Mouse (Mus musculus) MEL-GATA-1-ER (cell line): ENCODE data around the gene Socs3.

Experiments used
- DNase-seq: peaks from one replicate; pipeline ENCODE4 v3.0.0-alpha.2; 2012; ENCODE audit warnings: low read depth; ENCODE audit errors: extremely low read depth

The Socs3 gene

GRCm38 (mm10) chr11:117930781-117931338 is 39.0 kb downstream of the Socs3 start:
- no peak for DNase-seq

DNA sequence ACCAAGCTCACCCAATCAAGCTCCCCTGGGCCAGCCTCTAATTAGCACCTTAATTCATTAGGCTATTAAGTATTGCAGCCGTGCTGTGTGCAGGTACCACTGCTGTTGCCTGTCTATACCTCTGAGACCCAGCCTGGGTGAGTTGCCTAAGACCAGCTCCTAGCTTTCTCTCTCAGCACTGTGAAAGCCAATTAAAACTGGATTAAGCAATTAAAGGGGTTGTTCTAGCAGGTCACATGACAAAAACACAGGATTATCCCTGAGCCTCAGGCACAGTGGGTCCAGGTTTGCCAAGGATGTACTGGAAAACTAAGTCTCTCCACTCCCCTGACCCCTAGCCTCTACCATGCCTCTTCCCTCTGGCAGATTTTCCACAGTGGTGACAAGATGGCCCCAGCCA is 44.3 kb downstream of the Socs3 start:
- no peak for DNase-seq

- DNase-seq: no peak
These were observed 45.4 kb downstream of the Socs3 start for GRCm38 (mm10) chr11:117924466-117924865.

DNA sequence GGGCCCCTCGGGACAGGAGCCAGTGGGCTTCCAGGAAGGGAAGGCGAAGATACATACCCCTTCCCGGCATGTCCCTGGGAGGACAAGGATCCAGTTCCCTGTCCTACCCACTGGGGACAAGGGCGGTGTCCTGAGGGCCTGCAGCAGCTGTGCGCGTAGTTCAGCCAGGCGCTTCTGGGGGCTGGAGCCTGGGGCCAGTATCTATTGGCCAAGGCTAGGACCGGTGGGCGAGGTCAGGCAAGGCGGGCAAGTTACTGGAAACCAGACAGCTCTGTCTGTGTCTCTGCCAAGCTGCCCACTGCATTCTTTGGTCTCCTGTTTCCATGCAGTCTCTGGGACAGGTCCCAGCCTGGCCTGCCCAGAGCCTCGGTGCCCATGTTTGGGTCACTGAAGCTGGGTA is 46.6 kb downstream of the Socs3 start:
- DNase-seq: no peak

DNA sequence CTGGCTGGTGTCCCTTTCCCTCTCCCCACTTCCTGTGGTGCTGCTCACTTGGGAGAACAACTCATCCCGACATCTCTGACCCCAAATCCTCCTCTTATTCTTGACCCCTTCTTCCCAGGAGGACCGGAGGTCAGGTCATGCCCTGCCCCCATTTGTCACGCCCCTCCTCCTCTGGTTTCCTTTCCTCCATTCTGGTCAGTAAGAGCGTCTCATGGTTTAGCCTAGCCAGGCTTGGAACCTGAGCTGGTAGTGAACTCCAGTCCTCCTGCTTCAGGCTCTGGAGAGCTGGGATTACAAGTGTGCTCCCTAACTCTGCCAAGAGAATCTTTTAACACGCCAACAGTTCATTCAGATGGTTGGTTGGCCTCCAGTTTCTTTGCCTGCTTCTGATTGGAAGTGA is 50.6 kb downstream of the Socs3 start:
- no peak for DNase-seq

- DNase-seq: no peak
These were observed 51.3 kb downstream of the Socs3 start for GRCm38 (mm10) chr11:117918541-117918940.
